Mouse (Mus musculus) heart, adult 8-10 months (tissue): ENCODE measurements around the gene Slc30a5. TPM values are rescaled to one million over a fixed set of nuclear protein-coding genes. Genes with fewer than 3 reads are reported as not detected.
"Not testable (repeated sequence)": the region's sequence is repeated elsewhere in the genome, so short reads cannot be mapped to it uniquely, and the experiment has no call there.

Experiments
- DNase-seq: peaks from one replicate; pipeline ENCODE4 v3.0.0; 2022; ENCODE audit warnings: low spot score
- total RNA-seq, 4 experiments: library from RNA; stranded (reverse); gene quantifications; 2 replicates each; pipeline ENCODE4 v1.2.4; 2022

Slc30a5 gene
- total RNA-seq = 10 to 100 TPM; 16.2 to 20.6 (median 19.2) TPM

GRCm38 (mm10) chr13:100832741-100833639 is at the start of gene Slc30a5:
Gene Slc30a5 (minus strand): TSS chr13:100833427.
- peak; percentile 99 for DNase-seq

- DNase-seq = no peak
Measured at GRCm38 (mm10) chr13:100881944-100882343, 48.7 kb upstream of the Slc30a5 start.

GRCm38 (mm10) chr13:100879806-100880205 is 46.6 kb upstream of the Slc30a5 start:
- no peak for DNase-seq

- DNase-seq = no peak
Measured at GRCm38 (mm10) chr13:100879326-100879725, 46.1 kb upstream of the Slc30a5 start.

- DNase-seq = no peak
Measured at GRCm38 (mm10) chr13:100878264-100878663, 45.0 kb upstream of the Slc30a5 start.

- DNase-seq = no peak
Measured at GRCm38 (mm10) chr13:100877703-100878102, 44.5 kb upstream of the Slc30a5 start.

GRCm38 (mm10) chr13:100875103-100875502 is 41.9 kb upstream of the Slc30a5 start:
- DNase-seq = no peak

GRCm38 (mm10) chr13:100874588-100874987 is 41.4 kb upstream of the Slc30a5 start:
- no peak for DNase-seq

GRCm38 (mm10) chr13:100873530-100873929 is 40.3 kb upstream of the Slc30a5 start:
- no peak for DNase-seq

- no peak for DNase-seq
Measured at GRCm38 (mm10) chr13:100871445-100872171, 38.4 kb upstream of the Slc30a5 start.

GRCm38 (mm10) chr13:100869813-100870212 is 36.6 kb upstream of the Slc30a5 start:
- DNase-seq = no peak

- no peak for DNase-seq
Measured at GRCm38 (mm10) chr13:100866311-100866710, 33.1 kb upstream of the Slc30a5 start.

- DNase-seq = no peak
Measured at GRCm38 (mm10) chr13:100865744-100866143, 32.5 kb upstream of the Slc30a5 start.

GRCm38 (mm10) chr13:100863914-100864313 is 30.7 kb upstream of the Slc30a5 start:
- not testable (repeated sequence) for DNase-seq

GRCm38 (mm10) chr13:100859117-100859516 is 25.9 kb upstream of the Slc30a5 start:
- DNase-seq = no peak

GRCm38 (mm10) chr13:100854174-100854573 is 20.9 kb upstream of the Slc30a5 start:
- no peak for DNase-seq

- DNase-seq = no peak
Measured at GRCm38 (mm10) chr13:100853120-100853519, 19.9 kb upstream of the Slc30a5 start.

- no peak for DNase-seq
Measured at GRCm38 (mm10) chr13:100849137-100849536, 15.9 kb upstream of the Slc30a5 start.

GRCm38 (mm10) chr13:100846891-100847579 is 13.8 kb upstream of the Slc30a5 start:
- no peak for DNase-seq

- DNase-seq = no peak
Measured at GRCm38 (mm10) chr13:100846254-100846653, 13.0 kb upstream of the Slc30a5 start.

- no peak for DNase-seq
Measured at GRCm38 (mm10) chr13:100843944-100844343, 10.7 kb upstream of the Slc30a5 start.
